Mouse (Mus musculus): ENCODE measurements around the gene Ttc29.

- TF ChIP-seq POLR2A (IDR thresholded peaks at IDR 0.05; ENCODE audit: insufficient read depth, low read length) (no peak), CTCF (IDR thresholded peaks at IDR 0.05; ENCODE audit: low read depth, low read length) (no peak), EP300 (IDR thresholded peaks at IDR 0.05; ENCODE audit: insufficient read depth, low read depth, low read length) (no peak)
These were observed 1.5 kb downstream of the Ttc29 start for GRCm38 (mm10) chr8:78214645-78215044.
